Mouse (Mus musculus) kidney, adult 2 months (tissue): ENCODE data around the gene Oit3.

Source experiments
- CTCF ChIP-seq: fragments of 200-500 bp; conservative IDR thresholded peaks from 2 replicates; pipeline ENCODE4 v1.5.1; 2011; ENCODE audit warnings: low read depth, mild to moderate bottlenecking, control low read depth, low read length, moderate library complexity, mixed read lengths; ENCODE audit not compliant: insufficient read depth, insufficient read length
- POLR2A ChIP-seq: fragments of 200-500 bp; IDR thresholded peaks from one replicate; pipeline ENCODE4 v1.6.1; 2011; ENCODE audit warnings: low read depth, low read length, control low read depth

- TF ChIP-seq CTCF (no peak), POLR2A (no peak)
These were observed 13.1 kb upstream of the Oit3 start for GRCm38 (mm10) chr10:59454631-59455030.
